In the genomic region with DNA sequence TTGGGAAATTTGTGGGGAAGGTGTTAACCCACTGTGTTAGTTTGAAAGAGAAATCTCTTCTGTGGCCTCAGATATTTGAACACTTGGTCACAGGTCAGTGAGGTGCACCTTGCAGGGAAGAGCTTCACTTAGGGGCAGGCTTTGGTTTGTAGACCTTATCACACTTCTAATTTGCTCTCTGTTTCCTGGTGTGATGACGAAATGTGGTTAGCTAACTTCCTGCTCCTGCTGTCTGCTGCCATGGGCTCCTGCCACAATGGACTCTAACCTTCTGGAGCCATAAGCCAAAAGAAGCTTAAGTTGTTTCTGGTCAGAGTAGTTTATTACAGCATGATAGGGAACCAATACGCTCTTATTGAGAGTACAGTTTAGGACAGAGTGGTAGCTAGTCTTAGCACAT, we compare ENCODE assay signal across 21 mouse cellular contexts.
DNase-seq lines count a peak whose midpoint lies in the region; ATAC-seq and TF ChIP-seq lines count a peak whose summit lies in the region.
"Had no signal": no experiment of that assay in that cellular context is flagged by ENCODE, and none has a peak within 500 bp of the region (broad histone marks: within the 10 kb centered on the region; RNA-seq: fewer than 3 reads in every experiment).

No protein-coding gene starts in this region.

- no peak overlapping the region for H3K9ac ChIP-seq in liver, adult 2 months (ENCODE audit: low read depth, low read length)
- H3K9ac ChIP-seq in intestine, embryonic 15.5 days: no peak overlapping the region
- no peak overlapping the region for H3K9ac ChIP-seq in midbrain, embryonic 13.5 days (replicated peaks)
- H3K9ac ChIP-seq: forebrain, embryonic 15.5 days; hindbrain, embryonic 12.5 days had no signal

- H3K79me2 ChIP-seq in liver, adult 2 months (ENCODE audit: control insufficient read depth, insufficient read depth, low read length): no peaks in the 10 kb centered on the region

- no peak overlapping the region for H3K27ac ChIP-seq in liver, adult 2 months (replicated peaks; ENCODE audit: insufficient read depth, low read depth, low read length)
- H3K27ac ChIP-seq in intestine, embryonic 15.5 days: no peak overlapping the region
- H3K27ac ChIP-seq in midbrain, embryonic 13.5 days: no peak overlapping the region
- H3K27ac ChIP-seq: embryonic facial prominence, embryonic 10.5 days; forebrain, embryonic 15.5 days; heart, embryonic 10.5 days; hindbrain, embryonic 12.5 days had no signal

- WGBS in liver, adult 2 months: 38% methylated on average over 2 of the region's 2 CpGs
- WGBS in intestine, embryonic 15.5 days: 69% methylated on average over 2 of the region's 2 CpGs
- WGBS in midbrain, embryonic 13.5 days: 88% methylated on average over 2 of the region's 2 CpGs

- H3K4me1 ChIP-seq in liver, adult 2 months (ENCODE audit: control insufficient read depth, insufficient read depth, low read length): peaks cover 2% of the 10 kb centered on the region; the same call in 1 of the 2 replicates
- H3K4me1 ChIP-seq in intestine, embryonic 15.5 days (replicated peaks): peaks cover 5% of the 10 kb centered on the region
- H3K4me1 ChIP-seq in midbrain, embryonic 13.5 days (replicated peaks): peaks cover 6% of the 10 kb centered on the region
- H3K4me1 ChIP-seq: embryonic facial prominence, embryonic 10.5 days had no signal

- no peak overlapping the region for H3K4me3 ChIP-seq in liver, adult 2 months (ENCODE audit: insufficient read depth, low read depth, low read length)
- no peak overlapping the region for H3K4me3 ChIP-seq in intestine, embryonic 15.5 days (replicated peaks)
- no peak overlapping the region for H3K4me3 ChIP-seq in midbrain, embryonic 13.5 days (replicated peaks)
- H3K4me3 ChIP-seq: embryonic facial prominence, embryonic 10.5 days; forebrain, embryonic 15.5 days; heart, embryonic 10.5 days; hindbrain, embryonic 12.5 days had no signal

- no peaks in the 10 kb centered on the region for H3K27me3 ChIP-seq in liver, adult 2 months (ENCODE audit: control insufficient read depth, insufficient read depth, low read length)
- no peaks in the 10 kb centered on the region for H3K27me3 ChIP-seq in intestine, embryonic 15.5 days (replicated peaks)
- H3K27me3 ChIP-seq in midbrain, embryonic 13.5 days: no peaks in the 10 kb centered on the region
- H3K27me3 ChIP-seq: CH12.LX; forebrain, embryonic 15.5 days; hindbrain, embryonic 12.5 days had no signal

- no peak overlapping the region for H3K4me2 ChIP-seq in intestine, embryonic 15.5 days (replicated peaks)
- no peak overlapping the region for H3K4me2 ChIP-seq in midbrain, embryonic 13.5 days (replicated peaks)
- H3K4me2 ChIP-seq: forebrain, embryonic 15.5 days; hindbrain, embryonic 12.5 days had no signal

- peak; percentile 85 for ATAC-seq in intestine, embryonic 15.5 days
- peak; percentile 34; the same call in 1 of the 2 replicates for ATAC-seq in megakaryocyte progenitor cell, adult 5-6 weeks (replicated peaks; ENCODE audit: poor library complexity)
- ATAC-seq in midbrain, embryonic 13.5 days: no peak

- TF ChIP-seq CTCF in liver, adult 2 months (IDR thresholded peaks at IDR 0.05; ENCODE audit: low read depth, low read length): no peak

- no peak for TF ChIP-seq POLR2A in liver, adult 2 months (IDR thresholded peaks at IDR 0.05; ENCODE audit: extremely low read depth, insufficient read depth, low read length)

- DNase-seq in liver, adult 2 months (ENCODE audit: extremely low read depth, low read depth, low spot score): peak; percentile 68
- DNase-seq in liver: no peak
- peak; percentile 33 for DNase-seq in yolk sac, embryonic 10.5 days (ENCODE audit: low spot score)
- no peak for DNase-seq in adrenal gland, postnatal 4 days (ENCODE audit: low spot score in 2 of 2)
- DNase-seq in right cerebral cortex, adult 2 months (ENCODE audit: low spot score in 2 of 2): no peak
- DNase-seq: adrenal gland, adult 2 months; adrenal gland, postnatal 36 days; cerebellum, adult 11 months; cerebellum, adult 9-11 months; gastrocnemius, postnatal 36 days; heart, adult 11 months; heart, postnatal 10 days; heart, postnatal 4 days had no signal

- no peaks in the 10 kb centered on the region for H3K9me3 ChIP-seq in intestine, embryonic 15.5 days
- no peaks in the 10 kb centered on the region for H3K9me3 ChIP-seq in midbrain, embryonic 13.5 days
- H3K9me3 ChIP-seq: embryonic facial prominence, embryonic 10.5 days; forebrain, embryonic 15.5 days; heart, embryonic 10.5 days; hindbrain, embryonic 12.5 days had no signal

- no peaks in the 10 kb centered on the region for H3K36me3 ChIP-seq in liver, adult 2 months (ENCODE audit: control insufficient read depth, insufficient read depth, low read length)
- no peaks in the 10 kb centered on the region for H3K36me3 ChIP-seq in intestine, embryonic 15.5 days
- no peaks in the 10 kb centered on the region for H3K36me3 ChIP-seq in midbrain, embryonic 13.5 days
- H3K36me3 ChIP-seq: embryonic facial prominence, embryonic 10.5 days; forebrain, embryonic 15.5 days; heart, embryonic 10.5 days; hindbrain, embryonic 12.5 days had no signal

Comparison
In these comparisons a context has a peak if more than half of its experiments do, and no peak if none do; other contexts are left out.
1. DNase-seq: peak in liver, adult 2 months (single experiment) and yolk sac, embryonic 10.5 days (single experiment); none in liver (single experiment), adrenal gland, postnatal 4 days (0 of 2) and right cerebral cortex, adult 2 months (0 of 2).